Mouse (Mus musculus) megakaryocyte, embryonic 14.5 days (primary cell): Measurements from ENCODE around the gene Gimap4. TPM values are rescaled to one million over a fixed set of nuclear protein-coding genes. Genes with fewer than 3 reads are reported as not detected.

Experiments
- H3K27me3 ChIP-seq: replicated peaks from 2 replicates; pipeline ENCODE3; 2012; ENCODE audit warnings: inconsistent platforms
- H3K36me3 ChIP-seq: replicated peaks from 2 replicates; pipeline ENCODE3; 2012; ENCODE audit warnings: low read length, inconsistent platforms, mixed read lengths
- H3K4me1 ChIP-seq: 2 replicates; pipeline ENCODE4 v1.6.1; 2012; ENCODE audit warnings: inconsistent platforms
- H3K4me3 ChIP-seq: replicated peaks from 2 replicates; pipeline ENCODE3; 2012; ENCODE audit warnings: moderate library complexity, mild to moderate bottlenecking, inconsistent platforms
- H3K9me3 ChIP-seq: 2 replicates; pipeline ENCODE4 v1.6.1; 2012; ENCODE audit warnings: inconsistent platforms
- FLI1 ChIP-seq: IDR thresholded peaks from 2 replicates; pipeline ENCODE4 v1.6.1; 2012; ENCODE audit warnings: low read length, inconsistent platforms, mixed read lengths
- GATA1 ChIP-seq: IDR thresholded peaks from 3 replicates; pipeline ENCODE4 v1.6.1; 2012; ENCODE audit warnings: mixed read lengths, low read length, inconsistent platforms, borderline replicate concordance
- polyA plus RNA-seq: library from polyadenylated mRNA; stranded (reverse); fragments of >175 nt; gene quantifications from 2 replicates; pipeline ENCODE4 v1.2.3, GENCODE M21; 2012; ENCODE audit warnings: low replicate concordance; ENCODE audit not compliant: insufficient read depth

Gimap4 gene
- polyA plus RNA-seq, 1 experiment = 0.32 TPM

- H3K4me1 ChIP-seq = peaks cover 32% of the 10 kb centered on the region
- H3K9me3 ChIP-seq = peaks cover 8% of the 10 kb centered on the region
- no peak overlapping the region for H3K4me3 ChIP-seq
- TF ChIP-seq GATA1 (no peak), FLI1 (no peak)
- H3K36me3 ChIP-seq = peaks cover 6% of the 10 kb centered on the region
- peaks cover 3% of the 10 kb centered on the region for H3K27me3 ChIP-seq
These were observed 36.7 kb upstream of the Gimap4 start for GRCm38 (mm10) chr6:48647611-48648010.

GRCm38 (mm10) chr6:48648779-48649178 lies 35.6 kb upstream of the Gimap4 start:
- Histone ChIP-seq H3K4me3 (no peak overlapping the region), H3K36me3 (peaks cover 6% of the 10 kb centered on the region), H3K4me1 (peaks cover 32% of the 10 kb centered on the region), H3K27me3 (peaks cover 3% of the 10 kb centered on the region), H3K9me3 (peaks cover 8% of the 10 kb centered on the region)
- TF ChIP-seq GATA1 (no peak), FLI1 (no peak)

- Histone ChIP-seq H3K9me3 (peaks cover 8% of the 10 kb centered on the region), H3K36me3 (peaks cover 6% of the 10 kb centered on the region), H3K27me3 (peaks cover 3% of the 10 kb centered on the region), H3K4me3 (no peak overlapping the region), H3K4me1 (peaks cover 30% of the 10 kb centered on the region)
- no peak for TF ChIP-seq GATA1
These were observed 34.3 kb upstream of the Gimap4 start for GRCm38 (mm10) chr6:48650041-48650440.

- H3K36me3 ChIP-seq = no peaks in the 10 kb centered on the region
- H3K9me3 ChIP-seq = no peaks in the 10 kb centered on the region
- peaks cover 4% of the 10 kb centered on the region for H3K4me1 ChIP-seq
- TF ChIP-seq FLI1 (no peak), GATA1 (no peak)
- peaks cover 6% of the 10 kb centered on the region for H3K27me3 ChIP-seq
- no peak overlapping the region for H3K4me3 ChIP-seq
These were observed 25.6 kb upstream of the Gimap4 start for GRCm38 (mm10) chr6:48658721-48659120.

GRCm38 (mm10) chr6:48664750-48665149 lies 19.6 kb upstream of the Gimap4 start:
- peaks cover 14% of the 10 kb centered on the region for H3K27me3 ChIP-seq
- H3K36me3 ChIP-seq = no peaks in the 10 kb centered on the region
- no peak overlapping the region for H3K4me3 ChIP-seq
- no peak for TF ChIP-seq FLI1
- TF ChIP-seq GATA1 = no peak
- no peaks in the 10 kb centered on the region for H3K9me3 ChIP-seq
- H3K4me1 ChIP-seq = peaks cover 26% of the 10 kb centered on the region

GRCm38 (mm10) chr6:48665471-48665870 lies 18.9 kb upstream of the Gimap4 start:
- TF ChIP-seq FLI1 (no peak), GATA1 (no peak)
- Histone ChIP-seq H3K27me3 (peaks cover 14% of the 10 kb centered on the region), H3K36me3 (no peaks in the 10 kb centered on the region), H3K4me1 (peaks cover 27% of the 10 kb centered on the region), H3K4me3 (peak overlapping the region; percentile 20), H3K9me3 (no peaks in the 10 kb centered on the region)

- Histone ChIP-seq H3K9me3 (no peaks in the 10 kb centered on the region), H3K36me3 (no peaks in the 10 kb centered on the region), H3K4me3 (no peak overlapping the region), H3K4me1 (peaks cover 27% of the 10 kb centered on the region), H3K27me3 (peaks cover 14% of the 10 kb centered on the region)
- TF ChIP-seq FLI1 (no peak), GATA1 (no peak)
These were observed 18.2 kb upstream of the Gimap4 start for GRCm38 (mm10) chr6:48666159-48666586.

- no peak overlapping the region for H3K4me3 ChIP-seq
- no peaks in the 10 kb centered on the region for H3K36me3 ChIP-seq
- TF ChIP-seq FLI1 (no peak), GATA1 (no peak)
- peaks cover 14% of the 10 kb centered on the region for H3K27me3 ChIP-seq
- H3K4me1 ChIP-seq = peaks cover 27% of the 10 kb centered on the region
- no peaks in the 10 kb centered on the region for H3K9me3 ChIP-seq
These were observed 16.3 kb upstream of the Gimap4 start for GRCm38 (mm10) chr6:48668022-48668421.

GRCm38 (mm10) chr6:48669446-48669969 lies 14.8 kb upstream of the Gimap4 start:
- peaks cover 8% of the 10 kb centered on the region for H3K27me3 ChIP-seq
- H3K9me3 ChIP-seq = no peaks in the 10 kb centered on the region
- H3K36me3 ChIP-seq = no peaks in the 10 kb centered on the region
- TF ChIP-seq GATA1 = no peak
- no peak for TF ChIP-seq FLI1
- H3K4me3 ChIP-seq = no peak overlapping the region
- peaks cover 27% of the 10 kb centered on the region for H3K4me1 ChIP-seq

GRCm38 (mm10) chr6:48674291-48675058 lies 9.9 kb upstream of the Gimap4 start:
- Histone ChIP-seq H3K27me3 (no peaks in the 10 kb centered on the region), H3K36me3 (peaks cover 20% of the 10 kb centered on the region), H3K4me3 (no peak overlapping the region), H3K9me3 (no peaks in the 10 kb centered on the region), H3K4me1 (peaks cover 44% of the 10 kb centered on the region)
- TF ChIP-seq GATA1 (no peak), FLI1 (no peak)
